Mouse (Mus musculus): ENCODE measurements at regions not wholly inside any gene's neighbourhood (a gene's known extent, or its start where the extent isn't known, plus 50 kb on each side); places are given as distances from the start of the nearest gene placed in this dataset.

DNA sequence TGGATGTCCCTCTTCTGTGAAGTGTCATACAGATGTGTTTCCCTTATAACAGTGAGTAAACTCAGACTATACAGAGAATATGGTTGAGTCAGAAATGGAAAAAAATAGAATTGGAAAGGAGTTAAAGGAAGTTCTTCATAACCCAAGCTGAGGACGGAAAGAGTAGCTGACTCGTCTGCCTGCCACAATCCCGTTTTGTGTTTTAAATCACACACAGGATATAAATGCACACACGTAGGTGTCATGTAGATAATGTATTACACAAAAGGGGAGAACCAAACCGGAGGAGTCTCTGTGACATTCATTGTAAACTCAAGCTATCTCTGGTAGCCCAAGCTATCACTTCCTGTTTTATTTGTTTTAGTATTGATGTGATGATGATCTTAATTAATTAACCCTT is 84.6 kb upstream of the Rpl39l start:
- TF ChIP-seq EP300 (IDR thresholded peaks at IDR 0.05; ENCODE audit: low read depth) (no peak), CTCF (IDR thresholded peaks at IDR 0.05; ENCODE audit: low read depth) (no peak)
